Mouse (Mus musculus) layer of hippocampus, adult 11-12 months (tissue): ENCODE data around the gene Hectd4.
"Not testable (repeated sequence)": the region's sequence is repeated elsewhere in the genome, so short reads cannot be mapped to it uniquely, and the experiment has no call there.

Experiments used
- DNase-seq: peaks from one replicate; pipeline ENCODE4 v3.0.0; 2022; ENCODE audit warnings: low spot score

Hectd4 gene

GRCm38 (mm10) chr5:121219980-121220731, at the start of gene Hectd4:
Gene Hectd4 (plus strand): TSS chr5:121220219.
- DNase-seq = peak; percentile 96

- DNase-seq = no peak
Observed at GRCm38 (mm10) chr5:121172835-121173234, 47.2 kb upstream of the Hectd4 start.

GRCm38 (mm10) chr5:121179077-121179857, 40.8 kb upstream of the Hectd4 start:
- DNase-seq = no peak

GRCm38 (mm10) chr5:121183269-121183668, 36.8 kb upstream of the Hectd4 start:
- no peak for DNase-seq

- DNase-seq = no peak
Observed at GRCm38 (mm10) chr5:121184375-121184774, 35.6 kb upstream of the Hectd4 start.

- no peak for DNase-seq
Observed at GRCm38 (mm10) chr5:121184945-121185551, 35.0 kb upstream of the Hectd4 start.

- peak; percentile 63 for DNase-seq
Observed at GRCm38 (mm10) chr5:121187580-121188001, 32.4 kb upstream of the Hectd4 start.

GRCm38 (mm10) chr5:121188265-121188664, 31.8 kb upstream of the Hectd4 start:
- DNase-seq = no peak

- peak; percentile 32 for DNase-seq
Observed at GRCm38 (mm10) chr5:121189182-121189581, 30.8 kb upstream of the Hectd4 start.

- no peak for DNase-seq
Observed at GRCm38 (mm10) chr5:121190210-121190835, 29.7 kb upstream of the Hectd4 start.

GRCm38 (mm10) chr5:121190836-121191583, 29.0 kb upstream of the Hectd4 start, which contains the start of gene Ptpn11:
Gene Ptpn11 (minus strand): TSS chr5:121191397.
- peak; percentile 79 for DNase-seq

- no peak for DNase-seq
Observed at GRCm38 (mm10) chr5:121191584-121191906, 28.5 kb upstream of the Hectd4 start.

- no peak for DNase-seq
Observed at GRCm38 (mm10) chr5:121194173-121194572, 25.8 kb upstream of the Hectd4 start.

GRCm38 (mm10) chr5:121196764-121197163, 23.3 kb upstream of the Hectd4 start:
- no peak for DNase-seq

GRCm38 (mm10) chr5:121197337-121197736, 22.7 kb upstream of the Hectd4 start:
- no peak for DNase-seq

GRCm38 (mm10) chr5:121198376-121198775, 21.6 kb upstream of the Hectd4 start:
- DNase-seq = no peak

GRCm38 (mm10) chr5:121201739-121202138, 18.3 kb upstream of the Hectd4 start:
- peak; percentile 49 for DNase-seq

- DNase-seq = no peak
Observed at GRCm38 (mm10) chr5:121202467-121202866, 17.6 kb upstream of the Hectd4 start.

GRCm38 (mm10) chr5:121204132-121205089, 15.6 kb upstream of the Hectd4 start, which contains the start of gene Rpl6:
Gene Rpl6 (plus strand): TSS chr5:121204481.
- DNase-seq = peak; percentile 84

GRCm38 (mm10) chr5:121205537-121206130, 14.4 kb upstream of the Hectd4 start:
- not testable (repeated sequence) for DNase-seq
